Mouse (Mus musculus) embryonic fibroblast, embryonic 13.5 days (primary cell): ENCODE measurements around the gene Cox15.

Experiments
- CTCF ChIP-seq: IDR thresholded peaks from 2 replicates; pipeline ENCODE4 v1.5.1; 2011; ENCODE audit warnings: mild to moderate bottlenecking, control low read depth, low read length, moderate library complexity, borderline replicate concordance; ENCODE audit not compliant: insufficient read depth
- POLR2A ChIP-seq: IDR thresholded peaks from 2 replicates; pipeline ENCODE4 v1.6.1; 2011; ENCODE audit warnings: low read depth, mild to moderate bottlenecking, control low read depth, low read length, moderate library complexity

DNA sequence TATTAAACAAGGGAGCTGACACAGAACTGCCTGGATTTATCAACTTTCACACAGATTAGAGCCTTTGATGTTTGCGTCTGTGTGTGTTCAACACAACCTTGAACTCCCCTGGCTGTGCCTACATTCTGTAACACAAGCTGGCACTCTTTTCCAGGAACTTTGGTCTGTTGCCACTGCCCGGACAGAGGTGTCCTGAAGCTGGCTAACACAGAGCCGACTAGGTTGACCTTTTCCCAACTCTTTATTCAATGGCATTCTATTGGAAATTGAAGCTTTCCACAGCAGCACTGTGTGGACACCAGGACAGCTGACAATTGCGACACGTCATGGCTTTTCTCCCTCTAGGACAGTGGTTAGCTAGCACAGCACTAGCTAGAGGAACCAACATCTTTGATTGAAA is 44.4 kb upstream of the Cox15 start:
- TF ChIP-seq CTCF, result no peak
- no peak for TF ChIP-seq POLR2A
